8 mouse cellular contexts compared by ENCODE assay signal in genomic region chrX:73476621-73477020, GRCm38 (mm10). TPM values are rescaled to one million over a fixed set of nuclear protein-coding genes. Genes with fewer than 3 reads are reported as not detected.
DNase-seq lines count a peak whose midpoint lies in the region; ATAC-seq and TF ChIP-seq lines count a peak whose summit lies in the region.

No protein-coding gene starts in this region.

- 68% methylated on average over 2 of the region's 2 CpGs for WGBS in embryonic facial prominence, embryonic 13.5 days
- 30% methylated on average over 2 of the region's 2 CpGs for WGBS in lung, embryonic 14.5 days

- DNase-seq in NIH3T3 (ENCODE audit: low read depth): peak; percentile 84
- peak; percentile 71 for DNase-seq in kidney, adult 11 months
- DNase-seq in lung, embryonic 14.5 days: peak; percentile 85
- DNase-seq in urinary bladder, postnatal 10 days (ENCODE audit: low spot score): no peak
- DNase-seq in left cerebral cortex, adult 11 months (ENCODE audit: low spot score): no peak
- DNase-seq in right cerebral cortex, postnatal 4 days: no peak

- H3K4me1 ChIP-seq in embryonic facial prominence, embryonic 13.5 days: peaks cover 46% of the 10 kb centered on the region
- H3K4me1 ChIP-seq in lung, embryonic 14.5 days (ENCODE audit: insufficient read depth): peaks cover 8% of the 10 kb centered on the region

- peaks cover 16% of the 10 kb centered on the region for H3K27me3 ChIP-seq in embryonic facial prominence, embryonic 13.5 days
- no peaks in the 10 kb centered on the region for H3K27me3 ChIP-seq in lung, embryonic 14.5 days (ENCODE audit: insufficient read depth, low read length)

- H3K4me3 ChIP-seq in embryonic facial prominence, embryonic 13.5 days: no peak overlapping the region
- no peak overlapping the region for H3K4me3 ChIP-seq in lung, embryonic 14.5 days (ENCODE audit: low read depth, low read length)

- no peak for TF ChIP-seq CTCF in lung, embryonic 14.5 days (IDR thresholded peaks at IDR 0.05; ENCODE audit: low read depth)

- ATAC-seq in embryonic facial prominence, embryonic 13.5 days (ENCODE audit: insufficient number of reproducible peaks, insufficient read depth, low FRiP score, low TSS enrichment, low read depth): no peak
- ATAC-seq in lung, embryonic 14.5 days (ENCODE audit: insufficient read depth): peak; percentile 77
- no peak for ATAC-seq in megakaryocyte progenitor cell, adult 5-6 weeks (replicated peaks; ENCODE audit: poor library complexity)

- H3K9ac ChIP-seq in embryonic facial prominence, embryonic 13.5 days: no peak overlapping the region
- H3K9ac ChIP-seq in lung, embryonic 14.5 days: no peak overlapping the region

- H3K36me3 ChIP-seq in embryonic facial prominence, embryonic 13.5 days: no peaks in the 10 kb centered on the region
- H3K36me3 ChIP-seq in lung, embryonic 14.5 days (ENCODE audit: insufficient read depth): no peaks in the 10 kb centered on the region

- no peaks in the 10 kb centered on the region for H3K9me3 ChIP-seq in embryonic facial prominence, embryonic 13.5 days
- H3K9me3 ChIP-seq in lung, embryonic 14.5 days (ENCODE audit: low read depth, low read length): no peaks in the 10 kb centered on the region

- H3K27ac ChIP-seq in embryonic facial prominence, embryonic 13.5 days: peak overlapping the region; percentile 66; the same call in 1 of the 2 replicates
- H3K27ac ChIP-seq in lung, embryonic 14.5 days (ENCODE audit: low read depth): peak overlapping the region; percentile 84

- H3K4me2 ChIP-seq in embryonic facial prominence, embryonic 13.5 days: no peak overlapping the region
- H3K4me2 ChIP-seq in lung, embryonic 14.5 days: no peak overlapping the region

RNA-seq across cellular contexts. Expression of gene Bgn, which starts 6.8 kb away (rescaled TPM):
- polyA plus RNA-seq in embryonic facial prominence, embryonic 13.5 days (2015; fragmentation: Nextera tagmentation; extraction: Ambion mirVana): 121 and 154 TPM in 2 replicates
- polyA plus RNA-seq in lung, embryonic 14.5 days (2014; fragmentation: Nextera tagmentation; extraction: Ambion mirVana): 192 and 196 TPM in 2 replicates
- total RNA-seq in megakaryocyte progenitor cell, adult 5-6 weeks (2015): 1.3 and 1.4 TPM in 2 replicates
- total RNA-seq in megakaryocyte progenitor cell, adult 5-6 weeks (2017): 0.30 TPM in 1 of 2 replicates, not detected in the other

RNA-seq across cellular contexts. Expression of gene Haus7, which starts 17.8 kb away (rescaled TPM):
- polyA plus RNA-seq in embryonic facial prominence, embryonic 13.5 days (2015; fragmentation: Nextera tagmentation; extraction: Ambion mirVana): 83.0 and 96.2 TPM in 2 replicates
- 68.8 and 76.3 TPM in 2 replicates for polyA plus RNA-seq in lung, embryonic 14.5 days (2014; fragmentation: Nextera tagmentation; extraction: Ambion mirVana)
- total RNA-seq in megakaryocyte progenitor cell, adult 5-6 weeks (2015): 27.1 and 34.7 TPM in 2 replicates
- 48.9 and 63.1 TPM in 2 replicates for total RNA-seq in megakaryocyte progenitor cell, adult 5-6 weeks (2017)

RNA-seq across cellular contexts. Expression of gene Atp2b3, which starts 26.3 kb away (rescaled TPM):
- 0.24 and 0.28 TPM in 2 replicates for polyA plus RNA-seq in embryonic facial prominence, embryonic 13.5 days (2015; fragmentation: Nextera tagmentation; extraction: Ambion mirVana)
- polyA plus RNA-seq in lung, embryonic 14.5 days (2014; fragmentation: Nextera tagmentation; extraction: Ambion mirVana): 0.05 TPM in 1 of 2 replicates, not detected in the other
- not detected in 2 replicates for total RNA-seq in megakaryocyte progenitor cell, adult 5-6 weeks (2015)
- not detected in 2 replicates for total RNA-seq in megakaryocyte progenitor cell, adult 5-6 weeks (2017)

RNA-seq across cellular contexts. Expression of gene Trex2, which starts 41.5 kb away (rescaled TPM):
- 0.55 TPM in 1 of 2 replicates, not detected in the other for polyA plus RNA-seq in embryonic facial prominence, embryonic 13.5 days (2015; fragmentation: Nextera tagmentation; extraction: Ambion mirVana)
- 0.18 TPM in 1 of 2 replicates, not detected in the other for polyA plus RNA-seq in lung, embryonic 14.5 days (2014; fragmentation: Nextera tagmentation; extraction: Ambion mirVana)
- total RNA-seq in megakaryocyte progenitor cell, adult 5-6 weeks (2015): not detected in 2 replicates
- total RNA-seq in megakaryocyte progenitor cell, adult 5-6 weeks (2017): not detected in 2 replicates

Comparison
In these comparisons a context has a peak if more than half of its experiments do, and no peak if none do; other contexts are left out.
1. DNase-seq: peak in NIH3T3 (single experiment), kidney, adult 11 months (single experiment) and lung, embryonic 14.5 days (single experiment); none in urinary bladder, postnatal 10 days (single experiment), left cerebral cortex, adult 11 months (single experiment) and right cerebral cortex, postnatal 4 days (single experiment).